Mouse (Mus musculus) G1E (cell line): ENCODE measurements at regions not wholly inside any gene's neighbourhood (a gene's known extent, or its start where the extent isn't known, plus 50 kb on each side); places are given as distances from the start of the nearest gene placed in this dataset.

Experiments used
- CTCF ChIP-seq: IDR thresholded peaks from 2 replicates; pipeline ENCODE4 v1.5.1; 2012; ENCODE audit warnings: low read depth, low read length, inconsistent platforms, mixed read lengths
- GATA1 ChIP-seq: IDR thresholded peaks from 2 replicates; pipeline ENCODE4 v1.6.1; 2012; ENCODE audit warnings: borderline replicate concordance, low read length, inconsistent platforms, mixed read lengths
- GATA2 ChIP-seq: IDR thresholded peaks from 2 replicates; pipeline ENCODE4 v1.6.1; 2012; ENCODE audit warnings: low read depth, low read length, inconsistent platforms, borderline replicate concordance
- POLR2AphosphoS5 ChIP-seq: IDR thresholded peaks from 2 replicates; pipeline ENCODE4 v1.6.1; 2012; ENCODE audit warnings: low read depth, low read length, inconsistent platforms; ENCODE audit not compliant: insufficient replicate concordance

DNA sequence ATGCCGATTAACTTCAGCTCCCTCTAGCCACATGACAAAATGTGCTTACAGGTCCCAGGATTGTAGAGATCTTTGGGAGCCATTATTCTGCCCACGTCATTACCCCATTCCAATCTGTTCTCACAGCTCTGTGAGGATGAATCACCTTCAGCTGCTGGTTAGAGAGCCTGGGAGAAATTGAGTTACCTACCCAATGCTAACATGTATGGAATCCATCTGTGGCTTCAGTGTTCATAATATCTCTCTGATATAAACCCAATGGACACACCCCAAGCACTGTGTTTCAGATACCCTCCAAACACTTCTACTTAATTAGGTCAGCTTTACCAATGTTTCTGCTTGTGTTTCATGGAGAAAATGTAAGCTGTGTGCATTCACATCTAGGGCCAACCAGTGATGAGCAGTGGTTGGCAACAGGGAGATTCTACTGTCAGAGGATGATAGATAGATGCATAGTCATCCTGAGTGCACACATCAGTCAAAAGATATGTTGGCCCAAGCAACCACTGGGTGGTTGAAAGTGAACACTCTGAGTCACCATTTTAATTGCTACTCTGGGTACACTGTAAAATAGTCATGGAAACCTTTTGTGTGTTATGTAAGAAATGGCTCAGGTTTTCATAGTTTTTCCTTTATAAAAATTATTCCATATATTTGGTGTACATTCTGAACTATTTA, 301.5 kb downstream of the Lrig3 start:
- TF ChIP-seq CTCF (no peak), POLR2AphosphoS5 (no peak), GATA1 (no peak), GATA2 (no peak)
